Mouse (Mus musculus) limb, embryonic 14.5 days (tissue): Measurements from ENCODE around the gene Ubfd1. TPM values are rescaled to one million over a fixed set of nuclear protein-coding genes. Genes with fewer than 3 reads are reported as not detected.

Source experiments
- ATAC-seq: fragments of 200-750 bp; cut with Nextera tagmentation; 2 replicates; pipeline ENCODE4 v1.8.0; 2017; ENCODE audit warnings: low read depth, moderate number of reproducible peaks, moderate TSS enrichment; ENCODE audit not compliant: low FRiP score
- DNase-seq: peaks from one replicate; pipeline ENCODE4 v3.0.0-alpha.2; 2015; ENCODE audit warnings: low spot score
- H3K27ac ChIP-seq: fragments of 300-500 bp; sonication (generic); replicated peaks from 2 replicates; pipeline ENCODE4 v1.5.1; 2014; ENCODE audit warnings: low read depth, mild to moderate bottlenecking, low read length, moderate library complexity, mixed read lengths
- H3K27me3 ChIP-seq: fragments of 300-500 bp; sonication (generic); 2 replicates; pipeline ENCODE4 v1.6.1; 2014; ENCODE audit warnings: low read length, mixed read lengths; ENCODE audit not compliant: control insufficient read depth, insufficient read depth
- H3K36me3 ChIP-seq: fragments of 300-500 bp; sonication (generic); 2 replicates; pipeline ENCODE4 v1.6.1; 2014; ENCODE audit warnings: mild to moderate bottlenecking, low read length, moderate library complexity, mixed read lengths; ENCODE audit not compliant: control insufficient read depth, insufficient read depth
- H3K4me1 ChIP-seq: fragments of 300-500 bp; sonication (generic); 2 replicates; pipeline ENCODE4 v1.6.1; 2014; ENCODE audit warnings: antibody characterized with exemption, low read length, mixed read lengths; ENCODE audit not compliant: control insufficient read depth, insufficient read depth
- H3K4me2 ChIP-seq: fragments of 300-500 bp; sonication (generic); replicated peaks from 2 replicates; pipeline ENCODE4 v1.6.1; 2014; ENCODE audit warnings: low read depth, mild to moderate bottlenecking, low read length, moderate library complexity; ENCODE audit not compliant: severe bottlenecking
- H3K4me3 ChIP-seq: fragments of 300-500 bp; sonication (generic); replicated peaks from 2 replicates; pipeline ENCODE4 v1.5.1; 2014; ENCODE audit warnings: low read length
- H3K9ac ChIP-seq: fragments of 300-500 bp; sonication (generic); 2 replicates; pipeline ENCODE4 v1.6.1; 2014; ENCODE audit warnings: mild to moderate bottlenecking, low read depth, low read length, moderate library complexity; ENCODE audit not compliant: severe bottlenecking
- H3K9me3 ChIP-seq: fragments of 300-500 bp; sonication (generic); 2 replicates; pipeline ENCODE4 v1.6.1; 2016; ENCODE audit warnings: low read length; ENCODE audit not compliant: control insufficient read depth
- POLR2A ChIP-seq: fragments of 200-500 bp; IDR thresholded peaks from 2 replicates; pipeline ENCODE4 v1.8.0; 2012; ENCODE audit warnings: inconsistent platforms, mild to moderate bottlenecking, moderate library complexity, borderline replicate concordance; ENCODE audit not compliant: insufficient read depth, insufficient read length; ENCODE audit errors: extremely low read depth
- WGBS: fragments of 180-500 bp; shearing (Covaris S2); extraction: QIAGEN DNeasy Blood & Tissue Kit; methylation state at CpG from one replicate; pipeline ENCODE4 v1.1.7; 2014; 5-methylcytosine and 5-hydroxymethylcytosine counted together
- polyA plus RNA-seq, 2 experiments: library from polyadenylated mRNA; depleted of rRNA in 1 of 2; stranded (reverse) in 1 of 2; unstranded in 1 of 2; fragments of >200 nt; fragmentation: Nextera tagmentation in 1 of 2; extraction: Ambion mirVana in 1 of 2; gene quantifications; 2 replicates each; pipeline versions ENCODE4 v1.2.1 to v1.2.3; 2012 to 2014

The Ubfd1 gene
- polyA plus RNA-seq, 2 experiments, result 75.7 to 96.4 TPM

GRCm38 (mm10) chr7:122022131-122022530, 44.8 kb upstream of the Ubfd1 start:
- no peak overlapping the region for H3K4me2 ChIP-seq
- no peaks in the 10 kb centered on the region for H3K27me3 ChIP-seq
- WGBS, result 91% methylated on average over 2 of the region's 2 CpGs
- no peak for ATAC-seq
- H3K4me3 ChIP-seq, result no peak overlapping the region
- no peak overlapping the region for H3K27ac ChIP-seq
- H3K4me1 ChIP-seq, result peaks cover 14% of the 10 kb centered on the region
- no peaks in the 10 kb centered on the region; the same call in 1 of the 2 replicates for H3K36me3 ChIP-seq
- no peak for TF ChIP-seq POLR2A
- no peaks in the 10 kb centered on the region for H3K9me3 ChIP-seq
- DNase-seq, result no peak
- H3K9ac ChIP-seq, result no peak overlapping the region

GRCm38 (mm10) chr7:122033371-122033770, 33.6 kb upstream of the Ubfd1 start:
- WGBS, result 53% methylated on average over 3 of the region's 3 CpGs
- no peak for TF ChIP-seq POLR2A

DNA sequence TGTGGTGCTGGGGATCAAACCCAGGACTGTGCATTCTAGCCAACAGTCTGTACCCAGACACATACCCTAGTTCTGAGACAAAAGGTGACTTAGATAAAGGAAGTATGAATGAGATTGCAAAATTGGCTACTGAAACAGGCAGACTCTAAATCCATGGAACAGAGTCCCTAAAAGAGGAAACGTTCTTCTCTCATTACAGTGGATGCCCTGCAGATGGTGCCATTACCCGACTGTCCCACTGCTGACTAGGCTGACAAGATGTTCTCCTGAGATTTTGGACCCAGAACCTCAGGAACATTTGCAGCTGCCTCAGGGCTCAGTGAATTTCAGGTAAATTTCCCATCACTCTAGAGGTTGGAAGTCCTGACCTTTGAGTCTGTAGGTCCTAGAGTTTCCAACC, 32.6 kb upstream of the Ubfd1 start:
- DNase-seq (no peak), ATAC-seq (no peak)
- H3K27ac ChIP-seq, result no peak overlapping the region
- WGBS, result 36% methylated on average over 2 of the region's 2 CpGs
- H3K9me3 ChIP-seq, result no peaks in the 10 kb centered on the region
- no peaks in the 10 kb centered on the region for H3K4me1 ChIP-seq
- peaks cover 18% of the 10 kb centered on the region for H3K36me3 ChIP-seq
- H3K9ac ChIP-seq, result no peak overlapping the region
- H3K4me2 ChIP-seq, result no peak overlapping the region
- H3K4me3 ChIP-seq, result no peak overlapping the region
- H3K27me3 ChIP-seq, result no peaks in the 10 kb centered on the region
- no peak for TF ChIP-seq POLR2A

More at GRCm38 (mm10) chr7:122033371-122033770, 33.6 kb upstream of the Ubfd1 start:
- Histone ChIP-seq H3K9ac (no peak overlapping the region), H3K9me3 (no peaks in the 10 kb centered on the region), H3K27ac (no peak overlapping the region), H3K4me2 (no peak overlapping the region), H3K36me3 (peaks cover 11% of the 10 kb centered on the region; the same call in 1 of the 2 replicates), H3K4me3 (no peak overlapping the region), H3K4me1 (no peaks in the 10 kb centered on the region), H3K27me3 (no peaks in the 10 kb centered on the region)
- ATAC-seq, result no peak
- no peak for DNase-seq

- no peaks in the 10 kb centered on the region for H3K4me1 ChIP-seq
- H3K4me3 ChIP-seq, result no peak overlapping the region
- no peaks in the 10 kb centered on the region for H3K9me3 ChIP-seq
- H3K9ac ChIP-seq, result no peak overlapping the region
- DNase-seq (no peak), ATAC-seq (no peak)
- H3K36me3 ChIP-seq, result peaks cover 44% of the 10 kb centered on the region
- no peaks in the 10 kb centered on the region for H3K27me3 ChIP-seq
- no peak overlapping the region for H3K27ac ChIP-seq
- TF ChIP-seq POLR2A, result no peak
- WGBS, result 86% methylated on average over 8 of the region's 8 CpGs
- no peak overlapping the region for H3K4me2 ChIP-seq
Observed at GRCm38 (mm10) chr7:122044106-122044505, 22.9 kb upstream of the Ubfd1 start.

GRCm38 (mm10) chr7:122045181-122045634, 21.8 kb upstream of the Ubfd1 start:
- DNase-seq (no peak), ATAC-seq (no peak)
- Histone ChIP-seq H3K27me3 (no peaks in the 10 kb centered on the region), H3K4me2 (no peak overlapping the region), H3K9me3 (no peaks in the 10 kb centered on the region), H3K9ac (no peak overlapping the region), H3K4me1 (no peaks in the 10 kb centered on the region), H3K36me3 (peaks cover 38% of the 10 kb centered on the region), H3K27ac (no peak overlapping the region), H3K4me3 (no peak overlapping the region)
- 84% methylated on average over 4 of the region's 4 CpGs for WGBS
- no peak for TF ChIP-seq POLR2A

- H3K9ac ChIP-seq, result no peak overlapping the region
- DNase-seq (no peak), ATAC-seq (no peak)
- H3K4me3 ChIP-seq, result no peak overlapping the region
- no peaks in the 10 kb centered on the region for H3K4me1 ChIP-seq
- H3K36me3 ChIP-seq, result peaks cover 42% of the 10 kb centered on the region
- no peak for TF ChIP-seq POLR2A
- no peaks in the 10 kb centered on the region for H3K9me3 ChIP-seq
- no peaks in the 10 kb centered on the region for H3K27me3 ChIP-seq
- 92% methylated on average over 1 of the region's 1 CpGs for WGBS
- no peak overlapping the region for H3K27ac ChIP-seq
- no peak overlapping the region for H3K4me2 ChIP-seq
Observed at GRCm38 (mm10) chr7:122045711-122046110, 21.3 kb upstream of the Ubfd1 start.
